Mouse (Mus musculus) ES-Bruce4 (cell line): ENCODE results near the gene Akap11. TPM values are rescaled to one million over a fixed set of nuclear protein-coding genes. Genes with fewer than 3 reads are reported as not detected.
"Not testable (repeated sequence)": the region's sequence is repeated elsewhere in the genome, so short reads cannot be mapped to it uniquely, and the experiment has no call there.

Experiments
- H3K27ac ChIP-seq: 2 replicates; pipeline ENCODE4 v1.5.1; 2012; ENCODE audit warnings: low read length, inconsistent platforms; ENCODE audit not compliant: insufficient read depth
- H3K27me3 ChIP-seq: 2 replicates; pipeline ENCODE4 v1.6.1; 2012; ENCODE audit warnings: mild to moderate bottlenecking, low read length, inconsistent platforms; ENCODE audit not compliant: control insufficient read depth, poor library complexity, insufficient read depth, severe bottlenecking
- H3K36me3 ChIP-seq: 2 replicates; pipeline ENCODE4 v1.6.1; 2012; ENCODE audit warnings: inconsistent platforms, mild to moderate bottlenecking, low read length, moderate library complexity; ENCODE audit not compliant: control insufficient read depth, poor library complexity, insufficient read depth, severe bottlenecking
- H3K4me1 ChIP-seq: one replicate; pipeline ENCODE4 v1.8.1; 2011; ENCODE audit warnings: low read length; ENCODE audit not compliant: control insufficient read depth, insufficient read depth
- H3K4me3 ChIP-seq: 2 replicates; pipeline ENCODE4 v1.5.1; 2011; ENCODE audit warnings: low read depth, mild to moderate bottlenecking, low read length
- H3K9ac ChIP-seq: 2 replicates; pipeline ENCODE4 v1.6.1; 2012; ENCODE audit warnings: low read depth, mild to moderate bottlenecking, inconsistent platforms; ENCODE audit not compliant: poor library complexity, severe bottlenecking
- H3K9me3 ChIP-seq: replicated peaks from 2 replicates; pipeline ENCODE4 v1.6.1; 2012; ENCODE audit warnings: mild to moderate bottlenecking, low read length, inconsistent platforms; ENCODE audit not compliant: control insufficient read depth, poor library complexity, insufficient read depth, severe bottlenecking
- CTCF ChIP-seq: IDR thresholded peaks from one replicate; pipeline ENCODE4 v1.8.1; 2011; ENCODE audit warnings: low read depth, low read length
- EP300 ChIP-seq: IDR thresholded peaks from 2 replicates; pipeline ENCODE4 v1.6.1; 2011; ENCODE audit warnings: low read depth, low read length; ENCODE audit not compliant: insufficient read depth
- POLR2A ChIP-seq: IDR thresholded peaks from one replicate; pipeline ENCODE4 v1.8.1; 2011; ENCODE audit warnings: low read length; ENCODE audit not compliant: insufficient read depth
- polyA plus RNA-seq: library from polyadenylated mRNA; stranded (reverse); fragments of >200 nt; gene quantifications from 2 replicates; pipeline ENCODE4 v1.2.4, GENCODE M21; 2011; ENCODE audit warnings: low read depth; ENCODE audit not compliant: missing spikeins, insufficient read depth, insufficient read length

Akap11 gene
- polyA plus RNA-seq, 1 experiment: 20.8 TPM

- Histone ChIP-seq H3K4me1 (no peaks in the 10 kb centered on the region), H3K36me3 (no peaks in the 10 kb centered on the region), H3K27ac (no peak overlapping the region), H3K4me3 (no peak overlapping the region), H3K27me3 (no peaks in the 10 kb centered on the region), H3K9ac (no peak overlapping the region), H3K9me3 (no peaks in the 10 kb centered on the region)
- no peak for TF ChIP-seq CTCF
- TF ChIP-seq EP300: no peak
- TF ChIP-seq POLR2A: no peak
These were observed 27.7 kb upstream of the Akap11 start for GRCm38 (mm10) chr14:78564292-78564691.

- Histone ChIP-seq H3K4me1 (no peaks in the 10 kb centered on the region), H3K9me3 (no peaks in the 10 kb centered on the region), H3K27me3 (no peaks in the 10 kb centered on the region), H3K9ac (no peak overlapping the region), H3K4me3 (no peak overlapping the region), H3K36me3 (no peaks in the 10 kb centered on the region), H3K27ac (no peak overlapping the region)
- TF ChIP-seq EP300: no peak
- TF ChIP-seq CTCF: no peak
- no peak for TF ChIP-seq POLR2A
These were observed 26.6 kb upstream of the Akap11 start for GRCm38 (mm10) chr14:78563211-78563610.

GRCm38 (mm10) chr14:78562121-78562520 is 25.5 kb upstream of the Akap11 start:
- no peak overlapping the region for H3K27ac ChIP-seq
- no peak overlapping the region for H3K9ac ChIP-seq
- H3K4me1 ChIP-seq: no peaks in the 10 kb centered on the region
- TF ChIP-seq POLR2A (no peak), CTCF (no peak), EP300 (no peak)
- H3K9me3 ChIP-seq: no peaks in the 10 kb centered on the region
- H3K36me3 ChIP-seq: no peaks in the 10 kb centered on the region
- H3K27me3 ChIP-seq: no peaks in the 10 kb centered on the region
- H3K4me3 ChIP-seq: no peak overlapping the region

GRCm38 (mm10) chr14:78559042-78559441 is 22.4 kb upstream of the Akap11 start:
- Histone ChIP-seq H3K9ac (no peak overlapping the region), H3K4me1 (no peaks in the 10 kb centered on the region), H3K9me3 (no peaks in the 10 kb centered on the region), H3K27ac (no peak overlapping the region), H3K27me3 (no peaks in the 10 kb centered on the region), H3K36me3 (no peaks in the 10 kb centered on the region), H3K4me3 (no peak overlapping the region)
- TF ChIP-seq POLR2A (no peak), EP300 (no peak), CTCF (no peak)

- not testable (repeated sequence) for H3K27ac ChIP-seq, H3K9ac ChIP-seq, H3K4me3 ChIP-seq, H3K36me3 ChIP-seq, H3K9me3 ChIP-seq, H3K27me3 ChIP-seq, H3K4me1 ChIP-seq
These were observed 18.2 kb upstream of the Akap11 start for GRCm38 (mm10) chr14:78554830-78555229.

- Histone ChIP-seq H3K9ac (no peak overlapping the region), H3K4me3 (no peak overlapping the region), H3K36me3 (no peaks in the 10 kb centered on the region), H3K9me3 (no peaks in the 10 kb centered on the region), H3K27ac (no peak overlapping the region), H3K4me1 (no peaks in the 10 kb centered on the region), H3K27me3 (no peaks in the 10 kb centered on the region)
- TF ChIP-seq CTCF (peak; percentile 59), EP300 (no peak), POLR2A (no peak)
These were observed 17.1 kb upstream of the Akap11 start for GRCm38 (mm10) chr14:78553661-78554060.

GRCm38 (mm10) chr14:78548807-78549206 is 12.2 kb upstream of the Akap11 start:
- Histone ChIP-seq H3K4me3 (no peak overlapping the region), H3K27me3 (no peaks in the 10 kb centered on the region), H3K9ac (no peak overlapping the region), H3K27ac (no peak overlapping the region), H3K36me3 (no peaks in the 10 kb centered on the region), H3K4me1 (no peaks in the 10 kb centered on the region), H3K9me3 (no peaks in the 10 kb centered on the region)
- TF ChIP-seq POLR2A: no peak
- no peak for TF ChIP-seq CTCF
- TF ChIP-seq EP300: no peak
